Mouse (Mus musculus) forebrain, embryonic 11.5 days (tissue): Measurements from ENCODE around the gene Prkacb. TPM values are rescaled to one million over a fixed set of nuclear protein-coding genes. Genes with fewer than 3 reads are reported as not detected.
"Not testable (repeated sequence)": the region's sequence is repeated elsewhere in the genome, so short reads cannot be mapped to it uniquely, and the experiment has no call there.

Experiments used
- ATAC-seq: fragments of 200-750 bp; cut with Nextera tagmentation; replicated peaks from 2 replicates; pipeline ENCODE4 v1.8.0; 2017; ENCODE audit warnings: moderate TSS enrichment; ENCODE audit not compliant: low FRiP score
- DNase-seq: peaks from one replicate; pipeline ENCODE4 v3.0.0-alpha.2; 2017; ENCODE audit warnings: low spot score
- H3K27ac ChIP-seq: fragments of 300-500 bp; sonication (generic); 2 replicates; pipeline ENCODE4 v1.5.1; 2014; ENCODE audit warnings: low read depth, low read length
- H3K27me3 ChIP-seq: fragments of 300-500 bp; sonication (generic); 2 replicates; pipeline ENCODE4 v1.6.1; 2014; ENCODE audit warnings: mild to moderate bottlenecking, low read length, mixed read lengths; ENCODE audit not compliant: control insufficient read depth, insufficient read depth
- H3K36me3 ChIP-seq: fragments of 300-500 bp; sonication (generic); 2 replicates; pipeline ENCODE4 v1.6.1; 2014; ENCODE audit warnings: mild to moderate bottlenecking, low read length, moderate library complexity, mixed read lengths; ENCODE audit not compliant: control insufficient read depth, insufficient read depth
- H3K4me1 ChIP-seq: fragments of 300-500 bp; sonication (generic); replicated peaks from 2 replicates; pipeline ENCODE4 v1.6.1; 2014; ENCODE audit warnings: low read length, mixed read lengths; ENCODE audit not compliant: control insufficient read depth, insufficient read depth
- H3K4me2 ChIP-seq: fragments of 300-500 bp; sonication (generic); 2 replicates; pipeline ENCODE4 v1.6.1; 2014; ENCODE audit warnings: low read depth, mild to moderate bottlenecking, low read length, moderate library complexity, mixed read lengths; ENCODE audit not compliant: severe bottlenecking
- H3K4me3 ChIP-seq: fragments of 300-500 bp; sonication (generic); 2 replicates; pipeline ENCODE4 v1.5.1; 2014; ENCODE audit warnings: low read depth, low read length
- H3K9ac ChIP-seq: fragments of 300-500 bp; sonication (generic); 2 replicates; pipeline ENCODE4 v1.6.1; 2014; ENCODE audit warnings: low read length
- H3K9me3 ChIP-seq: fragments of 300-500 bp; sonication (generic); 2 replicates; pipeline ENCODE4 v1.6.1; 2016; ENCODE audit warnings: low read length, mixed read lengths; ENCODE audit not compliant: control insufficient read depth
- WGBS: fragments of 180-500 bp; shearing (Covaris S2); extraction: QIAGEN DNeasy Blood & Tissue Kit; methylation state at CpG from one replicate; pipeline ENCODE4 v1.1.7; 2014; 5-methylcytosine and 5-hydroxymethylcytosine counted together
- polyA plus RNA-seq: library from polyadenylated mRNA; unstranded; fragments of >200 nt; fragmentation: Nextera tagmentation; extraction: Ambion mirVana; gene quantifications from 2 replicates; pipeline ENCODE4 v1.2.1, GENCODE M21; 2014

Gene Prkacb
- polyA plus RNA-seq, 1 experiment from 2014 or later = 75.3 TPM

DNA sequence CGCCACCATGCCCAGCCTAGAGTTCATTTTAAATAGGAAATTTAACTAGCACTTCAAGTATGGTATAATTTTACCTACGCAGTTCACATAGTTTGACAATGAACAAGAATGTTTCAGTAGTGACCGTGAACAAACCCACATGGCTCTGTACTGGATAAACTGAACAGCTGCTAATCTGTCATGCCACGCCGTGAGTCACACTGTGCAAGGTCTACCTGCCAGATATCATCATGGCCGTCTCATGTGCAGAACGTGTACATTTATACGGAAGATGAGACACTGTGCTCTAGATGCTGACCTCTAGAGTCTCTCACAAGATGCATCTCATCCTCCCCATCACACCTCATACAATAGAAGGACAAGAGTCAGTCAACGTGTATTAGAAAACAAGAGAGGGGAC is 51.5 kb downstream of the Prkacb start:
- H3K9me3 ChIP-seq = no peaks in the 10 kb centered on the region
- no peak overlapping the region for H3K27ac ChIP-seq
- H3K36me3 ChIP-seq = no peaks in the 10 kb centered on the region
- no peak overlapping the region for H3K9ac ChIP-seq
- DNase-seq = no peak
- no peak for ATAC-seq
- H3K4me3 ChIP-seq = no peak overlapping the region
- 95% methylated on average over 9 of the region's 9 CpGs for WGBS
- H3K27me3 ChIP-seq = no peaks in the 10 kb centered on the region
- no peaks in the 10 kb centered on the region for H3K4me1 ChIP-seq
- no peak overlapping the region for H3K4me2 ChIP-seq

DNA sequence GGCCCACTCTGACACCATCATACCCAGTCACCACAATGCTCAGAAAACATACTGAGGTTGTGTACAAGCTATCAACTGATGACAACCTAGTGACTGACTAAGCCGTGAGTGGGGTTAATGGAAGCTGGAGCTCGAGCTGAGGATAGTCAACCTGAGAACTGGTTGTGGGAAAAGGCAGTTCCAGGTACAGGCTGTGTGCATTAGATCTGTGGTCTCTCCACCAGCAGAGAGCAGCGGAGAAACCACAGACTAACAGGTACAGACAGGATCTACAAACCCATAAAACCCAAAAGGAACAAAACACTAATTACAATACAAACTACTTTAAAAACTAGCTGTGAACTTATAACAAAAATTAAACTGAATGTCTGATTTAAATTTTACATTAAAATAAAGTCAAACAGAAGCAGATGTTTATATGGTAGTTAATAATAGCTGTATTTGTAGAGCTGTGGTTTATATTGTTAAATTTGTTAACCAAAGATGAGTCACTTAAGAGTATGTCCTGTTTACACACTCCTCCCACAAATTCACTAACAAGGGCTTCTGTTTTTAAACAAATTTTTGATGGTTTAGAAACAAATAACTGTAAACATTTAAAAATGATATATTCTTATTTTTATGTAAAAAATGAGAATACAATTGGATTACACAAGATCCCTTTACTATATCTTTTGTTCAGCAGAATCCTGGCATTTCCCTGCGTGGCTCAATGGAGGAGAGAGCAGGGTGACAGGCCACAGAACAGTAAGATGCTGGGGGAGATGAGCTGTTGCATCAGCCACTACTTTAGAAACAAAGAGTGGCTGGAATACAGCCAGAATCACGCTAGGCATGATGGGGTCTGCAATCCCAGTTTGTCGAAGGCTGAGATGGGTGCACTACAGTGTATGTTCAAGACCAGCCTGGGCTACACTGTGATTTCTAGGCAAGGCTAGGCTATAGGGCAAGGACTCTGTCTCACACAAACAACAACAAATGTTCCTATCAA is 54.5 kb downstream of the Prkacb start:
- 88% methylated on average over 6 of the region's 6 CpGs for WGBS
- Histone ChIP-seq H3K27ac (no peak overlapping the region), H3K36me3 (no peaks in the 10 kb centered on the region), H3K4me3 (no peak overlapping the region), H3K4me1 (no peaks in the 10 kb centered on the region), H3K9me3 (no peaks in the 10 kb centered on the region), H3K9ac (no peak overlapping the region), H3K27me3 (no peaks in the 10 kb centered on the region), H3K4me2 (no peak overlapping the region)
- DNase-seq = no peak
- ATAC-seq = 0 out of 2 replicates have a peak, but pooled peaks have one; percentile 15

GRCm38 (mm10) chr3:146754270-146754669 is 58.5 kb downstream of the Prkacb start:
- Histone ChIP-seq H3K27ac (no peak overlapping the region), H3K27me3 (no peaks in the 10 kb centered on the region), H3K36me3 (no peaks in the 10 kb centered on the region; the same call in 1 of the 2 replicates), H3K4me3 (no peak overlapping the region), H3K4me1 (no peaks in the 10 kb centered on the region), H3K9ac (no peak overlapping the region), H3K9me3 (no peaks in the 10 kb centered on the region), H3K4me2 (no peak overlapping the region)
- ATAC-seq = no peak
- no peak for DNase-seq
- 85% methylated on average over 2 of the region's 2 CpGs for WGBS

DNA sequence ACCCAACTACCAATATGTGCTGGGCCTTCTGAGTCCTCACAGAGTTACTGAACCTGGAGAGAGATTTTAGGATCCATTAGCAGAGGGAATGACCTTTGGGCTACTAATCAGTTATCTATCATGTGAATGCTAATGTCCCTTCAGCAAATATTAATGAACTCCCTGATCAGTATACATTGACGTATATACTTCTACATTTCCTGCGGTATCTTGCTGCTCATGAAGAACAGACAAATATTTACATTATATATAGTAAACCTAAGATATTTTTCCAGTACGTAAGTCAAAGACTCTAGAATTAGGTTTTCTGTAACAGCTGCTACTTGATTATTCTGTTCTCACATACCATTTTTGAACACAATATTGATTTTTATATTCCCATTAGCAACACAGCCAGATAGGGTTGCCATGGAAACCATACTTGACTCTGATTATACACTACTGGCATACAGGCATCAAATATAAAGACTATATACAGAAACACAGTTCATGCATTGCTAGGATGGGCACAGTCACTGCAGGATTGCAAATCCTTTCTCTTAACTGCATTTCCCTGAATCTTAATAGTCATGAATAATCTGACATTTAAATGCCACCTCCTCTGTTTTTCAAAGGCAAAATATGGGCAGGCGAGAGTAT is 71.1 kb downstream of the Prkacb start:
- no peaks in the 10 kb centered on the region for H3K9me3 ChIP-seq
- no peak overlapping the region for H3K9ac ChIP-seq
- no peak for DNase-seq
- WGBS = 96% methylated on average over 4 of the region's 4 CpGs
- H3K27ac ChIP-seq = no peak overlapping the region
- no peak overlapping the region for H3K4me3 ChIP-seq
- no peaks in the 10 kb centered on the region for H3K4me1 ChIP-seq
- ATAC-seq = no peak
- peaks cover 3% of the 10 kb centered on the region; the same call in 1 of the 2 replicates for H3K36me3 ChIP-seq
- no peak overlapping the region for H3K4me2 ChIP-seq
- H3K27me3 ChIP-seq = no peaks in the 10 kb centered on the region

- peaks cover 3% of the 10 kb centered on the region; the same call in 1 of the 2 replicates for H3K36me3 ChIP-seq
- H3K27ac ChIP-seq = no peak overlapping the region
- no peak overlapping the region for H3K9ac ChIP-seq
- H3K9me3 ChIP-seq = no peaks in the 10 kb centered on the region
- H3K4me3 ChIP-seq = no peak overlapping the region
- no peaks in the 10 kb centered on the region for H3K4me1 ChIP-seq
- H3K4me2 ChIP-seq = no peak overlapping the region
- ATAC-seq (no peak; the same call in 1 of the 2 replicates), DNase-seq (no peak)
- 88% methylated on average over 5 of the region's 5 CpGs for WGBS
- no peaks in the 10 kb centered on the region for H3K27me3 ChIP-seq
Observed at GRCm38 (mm10) chr3:146741158-146741557, 71.6 kb downstream of the Prkacb start.

DNA sequence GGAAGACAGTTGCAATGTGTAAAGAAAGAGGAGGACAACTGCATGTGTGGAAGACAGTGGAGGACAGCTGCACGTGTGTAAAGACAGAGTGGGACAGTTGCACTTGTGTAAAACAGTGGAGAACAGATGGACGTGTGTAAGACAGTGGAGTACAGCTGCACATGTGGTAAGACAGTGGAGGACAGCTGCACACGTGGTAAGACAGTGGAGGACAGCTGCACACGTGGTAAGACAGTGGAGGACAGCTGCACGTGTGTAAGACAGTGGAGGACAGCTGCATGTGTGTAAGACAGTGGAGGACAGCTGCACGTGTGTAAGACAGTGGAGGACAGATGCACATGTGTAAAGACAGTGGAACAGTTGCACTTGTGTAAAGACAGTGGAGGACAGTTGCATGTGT is 76.6 kb downstream of the Prkacb start:
- not testable (repeated sequence) for DNase-seq, H3K4me3 ChIP-seq, ATAC-seq, H3K9me3 ChIP-seq, H3K4me1 ChIP-seq, H3K27me3 ChIP-seq, H3K9ac ChIP-seq, H3K4me2 ChIP-seq, H3K27ac ChIP-seq, H3K36me3 ChIP-seq
- 86% methylated on average over 6 of the region's 6 CpGs for WGBS

GRCm38 (mm10) chr3:146735657-146736056 is 77.1 kb downstream of the Prkacb start:
- Histone ChIP-seq H3K36me3 (peaks cover 3% of the 10 kb centered on the region; the same call in 1 of the 2 replicates), H3K4me2 (no peak overlapping the region), H3K27me3 (no peaks in the 10 kb centered on the region), H3K9me3 (no peaks in the 10 kb centered on the region), H3K4me3 (no peak overlapping the region), H3K4me1 (no peaks in the 10 kb centered on the region), H3K9ac (no peak overlapping the region), H3K27ac (no peak overlapping the region)
- WGBS = 88% methylated on average over 3 of the region's 3 CpGs
- DNase-seq = no peak
- ATAC-seq = no peak

DNA sequence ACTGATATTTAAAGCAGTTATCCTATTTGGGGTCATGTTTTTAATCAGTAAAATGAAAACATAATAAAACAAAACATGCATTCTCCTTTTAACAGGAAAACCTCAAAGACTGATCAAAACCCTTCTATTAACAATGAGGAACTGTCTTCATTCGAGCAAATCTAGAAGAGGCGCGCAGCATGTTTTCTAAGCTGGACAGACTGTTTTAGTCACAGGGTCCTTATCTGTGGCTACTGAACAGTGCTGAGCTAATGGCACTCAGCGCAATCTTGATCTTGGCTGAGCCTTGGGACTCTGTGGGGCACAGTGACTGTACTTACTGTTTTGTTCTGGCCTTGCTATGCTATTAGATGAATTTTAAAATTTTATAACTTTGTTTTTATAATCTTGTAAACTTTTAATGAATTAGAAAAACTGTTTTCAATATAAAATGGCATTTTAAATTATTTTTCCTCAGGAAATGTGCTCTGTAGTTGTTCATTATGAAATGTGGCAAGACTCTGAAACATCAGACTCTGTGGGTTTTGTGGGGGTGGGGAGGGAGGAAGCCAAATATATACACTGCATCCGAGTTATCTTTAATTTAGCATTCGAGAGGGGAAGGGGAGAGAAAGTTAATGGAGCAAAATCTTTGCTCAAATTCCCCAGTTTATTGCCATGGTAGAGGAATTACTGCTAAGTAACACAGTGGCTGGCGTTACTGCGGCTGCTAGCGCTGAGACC is 77.7 kb downstream of the Prkacb start:
- Histone ChIP-seq H3K27ac (no peak overlapping the region), H3K4me1 (no peaks in the 10 kb centered on the region), H3K9ac (no peak overlapping the region), H3K27me3 (no peaks in the 10 kb centered on the region), H3K4me2 (no peak overlapping the region), H3K36me3 (peaks cover 3% of the 10 kb centered on the region; the same call in 1 of the 2 replicates), H3K9me3 (no peaks in the 10 kb centered on the region), H3K4me3 (no peak overlapping the region)
- no peak for ATAC-seq
- WGBS = 91% methylated on average over 9 of the region's 9 CpGs
- DNase-seq = no peak
